Mouse (Mus musculus): ENCODE data around the gene Rims4. TPM values are rescaled to one million over a fixed set of nuclear protein-coding genes. Genes with fewer than 3 reads are reported as not detected.

Rims4 gene
- total and polyA plus RNA-seq, 3 experiments: not detected

DNA sequence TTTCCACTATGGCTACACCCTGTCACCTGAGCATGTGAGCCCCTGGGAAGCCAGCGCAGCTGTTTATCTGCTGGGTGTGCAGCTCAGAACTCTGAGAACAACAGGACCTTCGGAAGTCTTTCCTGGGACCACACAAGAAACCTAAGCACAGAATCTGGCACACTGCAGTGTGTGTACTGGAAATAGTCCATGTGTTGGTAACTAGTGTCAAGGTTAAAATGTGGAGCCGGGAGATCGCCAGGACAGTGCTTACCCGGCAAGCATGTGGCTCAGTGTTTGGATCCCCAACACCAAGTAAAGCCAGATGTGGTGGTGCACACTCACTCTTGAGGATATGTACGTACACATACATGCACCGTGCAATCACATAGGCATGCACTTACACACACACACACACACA is 17.4 kb downstream of the Rims4 start:
- H3K9ac ChIP-seq (ENCODE audit: control insufficient read depth, low read depth, low read length, poor library complexity, severe bottlenecking): no peak overlapping the region
- H3K4me1 ChIP-seq (ENCODE audit: control insufficient read depth in 1 of 2, insufficient read depth in 2 of 2, low read length in 2 of 2): no peaks in the 10 kb centered on the region
- no peaks in the 10 kb centered on the region for H3K79me2 ChIP-seq (ENCODE audit: control insufficient read depth, insufficient read depth, low read length, poor library complexity)
- H3K9me3 ChIP-seq (replicated peaks; ENCODE audit: insufficient read depth, low read length): no peaks in the 10 kb centered on the region
- no peak overlapping the region for H3K4me3 ChIP-seq (ENCODE audit: control insufficient read depth in 1 of 2, insufficient read depth in 1 of 2, low read depth in 2 of 2, low read length in 2 of 2)
- TF ChIP-seq ZNF384 (IDR thresholded peaks at IDR 0.05; ENCODE audit: low read depth, low read length): no peak
- TF ChIP-seq GABPA (IDR thresholded peaks at IDR 0.05; ENCODE audit: low read depth, low read length): no peak
- TF ChIP-seq POLR2AphosphoS2 (IDR thresholded peaks at IDR 0.05; ENCODE audit: low read length): no peak
- TF ChIP-seq ETS1 (IDR thresholded peaks at IDR 0.05; ENCODE audit: low read depth, low read length): no peak
- no peak for TF ChIP-seq RAD21 (IDR thresholded peaks at IDR 0.05; ENCODE audit: low read depth, low read length)
- no peak for TF ChIP-seq HCFC1 (IDR thresholded peaks at IDR 0.05; ENCODE audit: low read depth, low read length)
- no peak for TF ChIP-seq SIN3A (IDR thresholded peaks at IDR 0.05; ENCODE audit: low read length)
- TF ChIP-seq BHLHE40 (IDR thresholded peaks at IDR 0.05; ENCODE audit: borderline replicate concordance, low read depth, low read length): no peak
- TF ChIP-seq CHD2 (IDR thresholded peaks at IDR 0.05; ENCODE audit: low read length): no peak
- TF ChIP-seq MEF2A (IDR thresholded peaks at IDR 0.05; ENCODE audit: extremely low read depth, insufficient replicate concordance, low read depth, low read length, poor library complexity, severe bottlenecking): no peak
- no peak for TF ChIP-seq JUND (IDR thresholded peaks at IDR 0.05; ENCODE audit: low read depth, low read length)
- no peak for TF ChIP-seq UBTF (IDR thresholded peaks at IDR 0.05; ENCODE audit: borderline replicate concordance, insufficient read depth, low read depth, low read length)
- TF ChIP-seq USF1 (IDR thresholded peaks at IDR 0.05; ENCODE audit: low read depth, low read length): no peak
- no peak for TF ChIP-seq CTCF (IDR thresholded peaks at IDR 0.05 in 2 of 3, conservative IDR thresholded peaks at IDR 0.05 in 1 of 3; ENCODE audit: control insufficient read depth in 1 of 3, insufficient read depth in 1 of 3, low read depth in 2 of 3, low read length in 3 of 3, poor library complexity in 1 of 3, severe bottlenecking in 1 of 3)
- H3K36me3 ChIP-seq (ENCODE audit: control insufficient read depth in 1 of 2, insufficient read depth in 2 of 2, low read length in 2 of 2): no peaks in the 10 kb centered on the region
- no peak for DNase-seq (ENCODE audit: low read depth, low spot score)
- H3K27me3 ChIP-seq (ENCODE audit: control insufficient read depth in 1 of 2, insufficient read depth in 2 of 2, low read length in 2 of 2): peaks cover 0 to 4% of the 10 kb centered on the region in 2 experiments; a peak in 2 of 4 replicates
- H3K27ac ChIP-seq (ENCODE audit: control insufficient read depth, low read depth, low read length): no peak overlapping the region

GRCm38 (mm10) chr2:163899910-163900411 is 18.5 kb downstream of the Rims4 start:
- no peaks in the 10 kb centered on the region for H3K79me2 ChIP-seq (ENCODE audit: control insufficient read depth, insufficient read depth, low read length, poor library complexity)
- no peak for TF ChIP-seq MAZ (IDR thresholded peaks at IDR 0.05; ENCODE audit: low read depth, low read length)
- TF ChIP-seq CTCF (IDR thresholded peaks at IDR 0.05 in 2 of 3, conservative IDR thresholded peaks at IDR 0.05 in 1 of 3; ENCODE audit: control insufficient read depth in 1 of 3, insufficient read depth in 1 of 3, low read depth in 2 of 3, low read length in 3 of 3, poor library complexity in 1 of 3, severe bottlenecking in 1 of 3): no peak
- no peak for TF ChIP-seq SIN3A (IDR thresholded peaks at IDR 0.05; ENCODE audit: low read length)
- no peak for TF ChIP-seq EP300 (IDR thresholded peaks at IDR 0.05; ENCODE audit: low read depth in 1 of 2, low read length in 2 of 2)
- no peak for TF ChIP-seq CHD1 (IDR thresholded peaks at IDR 0.05; ENCODE audit: low read depth, low read length)
- no peaks in the 10 kb centered on the region for H3K4me1 ChIP-seq (ENCODE audit: control insufficient read depth in 1 of 2, insufficient read depth in 2 of 2, low read length in 2 of 2)
- H3K9ac ChIP-seq (ENCODE audit: control insufficient read depth, low read depth, low read length, poor library complexity, severe bottlenecking): no peak overlapping the region
- H3K9me3 ChIP-seq (replicated peaks; ENCODE audit: insufficient read depth, low read length): no peaks in the 10 kb centered on the region
- peaks cover 0 to 4% of the 10 kb centered on the region in 2 experiments; a peak in 2 of 4 replicates for H3K27me3 ChIP-seq (ENCODE audit: control insufficient read depth in 1 of 2, insufficient read depth in 2 of 2, low read length in 2 of 2)
- H3K4me3 ChIP-seq (ENCODE audit: control insufficient read depth in 1 of 2, insufficient read depth in 1 of 2, low read depth in 2 of 2, low read length in 2 of 2): no peak overlapping the region
- no peak for DNase-seq (ENCODE audit: low read depth, low spot score)
- no peak overlapping the region for H3K27ac ChIP-seq (ENCODE audit: control insufficient read depth, low read depth, low read length)
- H3K36me3 ChIP-seq (ENCODE audit: control insufficient read depth in 1 of 2, insufficient read depth in 2 of 2, low read length in 2 of 2): no peaks in the 10 kb centered on the region
